Mouse (Mus musculus): ENCODE data around the gene 2310030G06Rik.

Gene 2310030G06Rik

GRCm38 (mm10) chr9:50746214-50746677, at the start of gene 2310030G06Rik:
Gene 2310030G06Rik, minus strand, starts transcription at chr9:50746536.
- peak; percentile 56 for DNase-seq (ENCODE audit: low spot score)

GRCm38 (mm10) chr9:50795266-50795665, 48.9 kb upstream of the 2310030G06Rik start:
- no peak for DNase-seq (ENCODE audit: low spot score)

GRCm38 (mm10) chr9:50782155-50782554, 35.8 kb upstream of the 2310030G06Rik start:
- no peak for DNase-seq (ENCODE audit: low spot score)

GRCm38 (mm10) chr9:50776162-50776760, 29.9 kb upstream of the 2310030G06Rik start:
- DNase-seq (ENCODE audit: low spot score): no peak

- DNase-seq (ENCODE audit: low spot score): no peak
Observed at GRCm38 (mm10) chr9:50775662-50776126, 29.4 kb upstream of the 2310030G06Rik start.

- DNase-seq (ENCODE audit: low spot score): peak; percentile 88
Observed at GRCm38 (mm10) chr9:50774991-50775612, 28.8 kb upstream of the 2310030G06Rik start, which contains the start of the genes Alg9 and 1110032A03Rik. Gene Alg9, plus strand, starts transcription at chr9:50775019. Gene 1110032A03Rik, minus strand, starts transcription at chr9:50775520.

GRCm38 (mm10) chr9:50774026-50774462, 27.7 kb upstream of the 2310030G06Rik start:
- DNase-seq (ENCODE audit: low spot score): no peak

- DNase-seq (ENCODE audit: low spot score): no peak
Observed at GRCm38 (mm10) chr9:50770011-50770410, 23.7 kb upstream of the 2310030G06Rik start.

GRCm38 (mm10) chr9:50768107-50769002, 22.0 kb upstream of the 2310030G06Rik start, which contains the start of gene Fdxacb1:
Gene Fdxacb1, plus strand, starts transcription at chr9:50768236.
- DNase-seq (ENCODE audit: low spot score): peak; percentile 96

GRCm38 (mm10) chr9:50767531-50768106, 21.3 kb upstream of the 2310030G06Rik start:
- DNase-seq (ENCODE audit: low spot score): no peak

GRCm38 (mm10) chr9:50763331-50763730, 17.0 kb upstream of the 2310030G06Rik start:
- DNase-seq (ENCODE audit: low spot score): no peak

- no peak for DNase-seq (ENCODE audit: low spot score)
Observed at GRCm38 (mm10) chr9:50761520-50762243, 15.3 kb upstream of the 2310030G06Rik start.

- no peak for DNase-seq (ENCODE audit: low spot score)
Observed at GRCm38 (mm10) chr9:50756711-50757110, 10.4 kb upstream of the 2310030G06Rik start.

GRCm38 (mm10) chr9:50753947-50754346, 7.6 kb upstream of the 2310030G06Rik start:
- DNase-seq (ENCODE audit: low spot score): no peak

- peak; percentile 68 for DNase-seq (ENCODE audit: low spot score)
Observed at GRCm38 (mm10) chr9:50752784-50753615, 6.7 kb upstream of the 2310030G06Rik start.

- no peak for DNase-seq (ENCODE audit: low spot score)
Observed at GRCm38 (mm10) chr9:50752054-50752602, 5.8 kb upstream of the 2310030G06Rik start, which contains the start of gene Hspb2. Gene Hspb2, minus strand, starts transcription at chr9:50752354.

- DNase-seq (ENCODE audit: low spot score): no peak
Observed at GRCm38 (mm10) chr9:50751323-50751722, 5.0 kb upstream of the 2310030G06Rik start, which contains the start of gene Cryab. Gene Cryab, plus strand, starts transcription at chr9:50751325.

GRCm38 (mm10) chr9:50750706-50751105, 4.4 kb upstream of the 2310030G06Rik start:
- no peak for DNase-seq (ENCODE audit: low spot score)

- DNase-seq (ENCODE audit: low spot score): no peak
Observed at GRCm38 (mm10) chr9:50745806-50746205, 530 bp downstream of the 2310030G06Rik start.

GRCm38 (mm10) chr9:50742744-50743143, 3.6 kb downstream of the 2310030G06Rik start:
- no peak for DNase-seq (ENCODE audit: low spot score)
